Mouse (Mus musculus) right cerebral cortex, postnatal 10 days (tissue): ENCODE measurements at regions not wholly inside any gene's neighbourhood (a gene's known extent, or its start where the extent isn't known, plus 50 kb on each side); places are given as distances from the start of the nearest gene placed in this dataset.

Experiments used
- DNase-seq, 2 experiments: peaks; one replicate each; pipeline ENCODE4 v3.0.0; 2021; ENCODE audit warnings: low spot score in 2 of 2

DNA sequence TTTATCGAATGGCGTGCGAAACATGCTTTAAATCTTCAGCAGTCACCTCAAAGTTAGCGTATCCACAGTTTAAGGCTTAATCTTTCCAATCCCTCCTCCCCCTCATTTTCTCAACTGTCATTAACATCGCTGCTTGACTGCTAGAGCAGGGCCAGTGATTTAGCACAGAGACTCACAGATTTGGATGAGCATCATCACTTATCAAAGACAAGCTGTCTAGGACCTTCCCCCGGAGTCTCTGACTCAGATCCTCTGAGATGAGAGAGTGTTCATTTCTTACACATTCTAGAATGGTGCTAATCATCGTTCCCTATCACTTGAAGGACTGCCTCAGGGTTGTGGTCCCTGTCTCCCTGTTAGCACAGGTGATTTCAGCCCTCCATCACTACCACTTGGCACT lies 112.1 kb upstream of the Tmem132c start:
- DNase-seq: peak in 1 of 2 experiments; percentile 26

GRCm38 (mm10) chr5:127134441-127134840 lies 107.2 kb upstream of the Tmem132c start:
- DNase-seq: no peak

DNA sequence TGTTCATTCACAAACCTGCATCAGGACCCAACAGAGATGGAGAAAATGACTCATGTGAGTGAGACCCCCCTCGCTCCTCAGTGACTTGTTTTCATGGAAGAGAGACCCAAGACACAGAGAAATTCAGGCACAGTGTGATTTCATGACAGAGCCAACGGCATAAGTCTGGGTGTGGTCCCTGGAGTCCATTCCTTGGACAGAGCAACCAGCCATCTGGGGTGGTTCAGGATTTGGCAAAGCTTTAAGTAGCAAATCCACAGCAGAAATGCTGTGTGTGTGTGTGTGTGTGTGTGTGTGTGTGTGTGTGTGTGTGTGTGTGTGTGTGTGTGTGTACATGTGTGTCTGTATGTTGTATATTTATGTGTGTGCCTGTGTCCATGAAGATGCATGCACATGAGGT lies 101.0 kb upstream of the Tmem132c start:
- DNase-seq: no peak

GRCm38 (mm10) chr5:127160292-127160691 lies 81.3 kb upstream of the Tmem132c start:
- DNase-seq: no peak

- peak; percentile 51 to 73 for DNase-seq
Measured at GRCm38 (mm10) chr5:127163376-127163775, 78.2 kb upstream of the Tmem132c start.

- no peak for DNase-seq
Measured at GRCm38 (mm10) chr5:127189021-127189420, 52.6 kb upstream of the Tmem132c start.
